Mouse (Mus musculus): ENCODE data around the gene Tnfrsf1a. TPM values are rescaled to one million over a fixed set of nuclear protein-coding genes. Genes with fewer than 3 reads are reported as not detected.

The Tnfrsf1a gene
- polyA plus RNA-seq, 1 experiment from 2014 or later: 69.3 TPM

GRCm38 (mm10) chr6:125379781-125380180 lies 30.6 kb downstream of the Tnfrsf1a start:
- Histone ChIP-seq H3K36me3 (ENCODE audit: control insufficient read depth, insufficient read depth, low read length) (no peaks in the 10 kb centered on the region), H3K27me3 (ENCODE audit: control insufficient read depth, insufficient read depth, low read length) (peaks cover 18% of the 10 kb centered on the region), H3K4me2 (replicated peaks; ENCODE audit: low read depth, low read length) (peak overlapping the region; percentile 65), H3K9ac (ENCODE audit: low read depth, low read length) (peak overlapping the region; percentile 35), H3K4me1 (ENCODE audit: control insufficient read depth, insufficient read depth, low read length) (peaks cover 34% of the 10 kb centered on the region), H3K4me3 (ENCODE audit: low read length) (peak overlapping the region; percentile 38), H3K9me3 (ENCODE audit: control insufficient read depth, low read length) (no peaks in the 10 kb centered on the region), H3K27ac (ENCODE audit: low read depth, low read length) (no peak overlapping the region)
- ATAC-seq (ENCODE audit: low FRiP score, low TSS enrichment): peak; percentile 10; the same call in 1 of the 2 replicates
- 7% methylated on average over 9 of the region's 9 CpGs for WGBS

- Histone ChIP-seq H3K4me3 (ENCODE audit: low read length) (peak within 1 kb of the TSS; percentile 38), H3K4me2 (replicated peaks; ENCODE audit: low read depth, low read length) (peak within 1 kb of the TSS; percentile 65), H3K27me3 (ENCODE audit: control insufficient read depth, insufficient read depth, low read length) (peaks cover 18% of the 10 kb centered on the region), H3K9ac (ENCODE audit: low read depth, low read length) (peak within 1 kb of the TSS; percentile 35), H3K4me1 (ENCODE audit: control insufficient read depth, insufficient read depth, low read length) (peaks cover 34% of the 10 kb centered on the region), H3K36me3 (ENCODE audit: control insufficient read depth, insufficient read depth, low read length) (no peaks in the 10 kb centered on the region), H3K9me3 (ENCODE audit: control insufficient read depth, low read length) (no peaks in the 10 kb centered on the region), H3K27ac (ENCODE audit: low read depth, low read length) (no peak within 1 kb of the TSS)
- WGBS: 8% methylated on average over 37 of the region's 40 CpGs
- peak; percentile 34 for ATAC-seq (ENCODE audit: low FRiP score, low TSS enrichment)
These were observed 31.5 kb downstream of the Tnfrsf1a start, which contains the start of gene Plekhg6 for GRCm38 (mm10) chr6:125380372-125381360. Gene Plekhg6, minus strand, starts transcription at chr6:125380793.

GRCm38 (mm10) chr6:125382024-125382423 lies 32.9 kb downstream of the Tnfrsf1a start:
- no peaks in the 10 kb centered on the region for H3K9me3 ChIP-seq (ENCODE audit: control insufficient read depth, low read length)
- no peak overlapping the region for H3K27ac ChIP-seq (ENCODE audit: low read depth, low read length)
- H3K4me3 ChIP-seq (ENCODE audit: low read length): no peak overlapping the region
- peaks cover 34% of the 10 kb centered on the region for H3K4me1 ChIP-seq (ENCODE audit: control insufficient read depth, insufficient read depth, low read length)
- 51% methylated on average over 2 of the region's 2 CpGs for WGBS
- no peak for ATAC-seq (ENCODE audit: low FRiP score, low TSS enrichment)
- peaks cover 18% of the 10 kb centered on the region for H3K27me3 ChIP-seq (ENCODE audit: control insufficient read depth, insufficient read depth, low read length)
- no peaks in the 10 kb centered on the region for H3K36me3 ChIP-seq (ENCODE audit: control insufficient read depth, insufficient read depth, low read length)
- no peak overlapping the region for H3K4me2 ChIP-seq (replicated peaks; ENCODE audit: low read depth, low read length)
- H3K9ac ChIP-seq (ENCODE audit: low read depth, low read length): no peak overlapping the region

- peaks cover 5% of the 10 kb centered on the region for H3K4me1 ChIP-seq (ENCODE audit: control insufficient read depth, insufficient read depth, low read length)
- no peak overlapping the region for H3K9ac ChIP-seq (ENCODE audit: low read depth, low read length)
- H3K4me3 ChIP-seq (ENCODE audit: low read length): no peak overlapping the region
- ATAC-seq (ENCODE audit: low FRiP score, low TSS enrichment): no peak
- no peak overlapping the region for H3K27ac ChIP-seq (ENCODE audit: low read depth, low read length)
- whole genome bisulfite sequencing: 61% methylated on average over 11 of the region's 11 CpGs
- H3K9me3 ChIP-seq (ENCODE audit: control insufficient read depth, low read length): no peaks in the 10 kb centered on the region
- H3K36me3 ChIP-seq (ENCODE audit: control insufficient read depth, insufficient read depth, low read length): no peaks in the 10 kb centered on the region
- H3K4me2 ChIP-seq (replicated peaks; ENCODE audit: low read depth, low read length): no peak overlapping the region
- H3K27me3 ChIP-seq (ENCODE audit: control insufficient read depth, insufficient read depth, low read length): peaks cover 9% of the 10 kb centered on the region
These were observed 36.2 kb downstream of the Tnfrsf1a start for GRCm38 (mm10) chr6:125385066-125385974.

GRCm38 (mm10) chr6:125386080-125386479 lies 36.9 kb downstream of the Tnfrsf1a start:
- ATAC-seq (ENCODE audit: low FRiP score, low TSS enrichment): no peak

GRCm38 (mm10) chr6:125389853-125390252 lies 40.7 kb downstream of the Tnfrsf1a start:
- H3K36me3 ChIP-seq (ENCODE audit: control insufficient read depth, insufficient read depth, low read length): no peaks in the 10 kb centered on the region
- no peak overlapping the region for H3K27ac ChIP-seq (ENCODE audit: low read depth, low read length)
- ATAC-seq (ENCODE audit: low FRiP score, low TSS enrichment): no peak
- no peaks in the 10 kb centered on the region for H3K9me3 ChIP-seq (ENCODE audit: control insufficient read depth, low read length)
- no peak overlapping the region for H3K4me2 ChIP-seq (replicated peaks; ENCODE audit: low read depth, low read length)
- H3K4me3 ChIP-seq (ENCODE audit: low read length): no peak overlapping the region
- H3K27me3 ChIP-seq (ENCODE audit: control insufficient read depth, insufficient read depth, low read length): no peaks in the 10 kb centered on the region
- 87% methylated on average over 5 of the region's 5 CpGs for WGBS
- H3K4me1 ChIP-seq (ENCODE audit: control insufficient read depth, insufficient read depth, low read length): no peaks in the 10 kb centered on the region
- no peak overlapping the region for H3K9ac ChIP-seq (ENCODE audit: low read depth, low read length)

More at GRCm38 (mm10) chr6:125386080-125386479, 36.9 kb downstream of the Tnfrsf1a start:
- no peak overlapping the region for H3K4me3 ChIP-seq (ENCODE audit: low read length)
- 47% methylated on average over 6 of the region's 6 CpGs for WGBS
- H3K9ac ChIP-seq (ENCODE audit: low read depth, low read length): no peak overlapping the region
- H3K27me3 ChIP-seq (ENCODE audit: control insufficient read depth, insufficient read depth, low read length): peaks cover 2% of the 10 kb centered on the region; the same call in 1 of the 2 replicates
- H3K4me1 ChIP-seq (ENCODE audit: control insufficient read depth, insufficient read depth, low read length): no peaks in the 10 kb centered on the region; the same call in 1 of the 2 replicates
- no peaks in the 10 kb centered on the region for H3K9me3 ChIP-seq (ENCODE audit: control insufficient read depth, low read length)
- H3K4me2 ChIP-seq (replicated peaks; ENCODE audit: low read depth, low read length): no peak overlapping the region
- H3K36me3 ChIP-seq (ENCODE audit: control insufficient read depth, insufficient read depth, low read length): no peaks in the 10 kb centered on the region
- no peak overlapping the region for H3K27ac ChIP-seq (ENCODE audit: low read depth, low read length)

GRCm38 (mm10) chr6:125405461-125406382 lies 56.6 kb downstream of the Tnfrsf1a start:
- Histone ChIP-seq H3K27ac (ENCODE audit: low read depth, low read length) (no peak overlapping the region), H3K27me3 (ENCODE audit: control insufficient read depth, insufficient read depth, low read length) (no peaks in the 10 kb centered on the region), H3K4me3 (ENCODE audit: low read length) (no peak overlapping the region), H3K9ac (ENCODE audit: low read depth, low read length) (no peak overlapping the region), H3K4me2 (replicated peaks; ENCODE audit: low read depth, low read length) (no peak overlapping the region), H3K9me3 (ENCODE audit: control insufficient read depth, low read length) (no peaks in the 10 kb centered on the region), H3K36me3 (ENCODE audit: control insufficient read depth, insufficient read depth, low read length) (no peaks in the 10 kb centered on the region), H3K4me1 (ENCODE audit: control insufficient read depth, insufficient read depth, low read length) (0 out of 2 replicates have a peak, but pooled peaks cover 2% of the 10 kb centered on the region)
- no peak for ATAC-seq (ENCODE audit: low FRiP score, low TSS enrichment)
- WGBS: 65% methylated on average over 14 of the region's 14 CpGs

GRCm38 (mm10) chr6:125407224-125407623 lies 58.1 kb downstream of the Tnfrsf1a start:
- no peak overlapping the region for H3K9ac ChIP-seq (ENCODE audit: low read depth, low read length)
- no peaks in the 10 kb centered on the region for H3K36me3 ChIP-seq (ENCODE audit: control insufficient read depth, insufficient read depth, low read length)
- no peak for ATAC-seq (ENCODE audit: low FRiP score, low TSS enrichment)
- H3K4me3 ChIP-seq (ENCODE audit: low read length): no peak overlapping the region
- WGBS: 81% methylated on average over 7 of the region's 7 CpGs
- no peak overlapping the region for H3K27ac ChIP-seq (ENCODE audit: low read depth, low read length)
- no peaks in the 10 kb centered on the region for H3K9me3 ChIP-seq (ENCODE audit: control insufficient read depth, low read length)
- H3K4me2 ChIP-seq (replicated peaks; ENCODE audit: low read depth, low read length): no peak overlapping the region
- no peaks in the 10 kb centered on the region for H3K27me3 ChIP-seq (ENCODE audit: control insufficient read depth, insufficient read depth, low read length)
- H3K4me1 ChIP-seq (ENCODE audit: control insufficient read depth, insufficient read depth, low read length): 0 out of 2 replicates have a peak, but pooled peaks cover 2% of the 10 kb centered on the region
